Mouse (Mus musculus): ENCODE data around the gene Wdr63. TPM values are rescaled to one million over a fixed set of nuclear protein-coding genes. Genes with fewer than 3 reads are reported as not detected.

Gene Wdr63
- polyA plus RNA-seq, 1 experiment, result not detected

DNA sequence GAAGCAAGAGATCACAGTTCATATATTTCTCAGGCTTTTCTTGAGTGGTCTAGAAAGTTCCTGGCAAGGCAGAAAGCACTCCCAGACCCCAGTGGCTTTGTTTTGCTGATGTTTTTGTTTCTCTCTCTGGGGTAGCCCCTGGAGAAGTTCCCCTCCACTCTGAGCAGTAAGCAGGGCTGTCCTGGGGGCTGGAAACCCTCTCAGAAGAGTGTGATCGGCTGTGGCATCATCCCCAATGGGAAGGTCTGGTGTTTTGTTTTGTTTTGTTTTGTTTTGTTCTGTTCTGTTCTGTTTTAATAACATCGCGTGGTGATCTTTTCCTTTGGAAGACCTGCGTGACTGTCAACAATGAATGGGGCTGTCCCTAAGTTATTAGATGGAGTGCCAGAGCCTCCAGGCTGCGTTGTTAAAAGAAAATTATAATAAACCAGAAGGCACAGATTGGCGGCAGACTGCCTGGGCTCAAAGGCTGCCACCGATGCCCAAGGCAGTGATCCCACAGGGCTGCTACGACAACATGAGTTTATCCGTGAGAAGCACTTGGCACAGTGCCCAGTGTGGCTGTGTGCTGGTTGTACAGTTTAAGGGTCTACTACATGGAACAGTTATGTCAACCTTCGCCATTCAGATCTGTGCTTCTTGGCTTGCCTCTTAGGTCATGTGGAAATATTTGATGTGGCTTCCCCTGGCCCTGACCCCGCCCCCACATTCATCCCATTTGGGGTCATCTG lies 56.5 kb downstream of the Wdr63 start:
- WGBS, result 26% methylated on average over 11 of the region's 11 CpGs
- H3K4me1 ChIP-seq (ENCODE audit: control insufficient read depth, insufficient read depth, low read length), result peaks cover 5% of the 10 kb centered on the region
- TF ChIP-seq CTCF (IDR thresholded peaks at IDR 0.05; ENCODE audit: insufficient read depth, low read depth, low read length), result no peak
- TF ChIP-seq POLR2A (IDR thresholded peaks at IDR 0.05; ENCODE audit: insufficient read depth, low read depth, low read length), result no peak

DNA sequence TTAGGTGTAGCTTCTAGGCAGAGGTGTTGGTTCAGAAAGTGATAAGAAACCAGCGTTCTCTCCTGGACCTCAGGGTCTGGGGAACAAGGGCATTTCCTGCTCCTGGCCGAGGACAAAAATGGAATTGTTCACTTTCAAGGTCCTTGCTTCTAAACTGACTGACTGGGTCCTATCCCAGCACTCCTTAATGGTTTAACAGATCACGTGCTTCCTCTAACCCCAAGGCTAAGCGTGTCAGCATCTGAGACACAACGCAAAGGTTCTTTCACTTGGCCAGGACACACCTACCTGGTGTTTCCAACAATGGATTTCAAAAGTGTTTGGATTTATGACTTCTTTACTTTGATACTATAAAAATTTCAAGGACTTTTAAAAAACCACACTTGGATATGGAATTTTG lies 58.0 kb downstream of the Wdr63 start:
- no peak overlapping the region for H3K4me3 ChIP-seq (ENCODE audit: insufficient read depth, low read depth, low read length)
- WGBS, result 97% methylated on average over 5 of the region's 5 CpGs
- peaks cover 5% of the 10 kb centered on the region for H3K4me1 ChIP-seq (ENCODE audit: control insufficient read depth, insufficient read depth, low read length)
- H3K27ac ChIP-seq (ENCODE audit: insufficient read depth, low read depth, low read length), result no peak overlapping the region
- no peak for TF ChIP-seq CTCF (IDR thresholded peaks at IDR 0.05; ENCODE audit: insufficient read depth, low read depth, low read length)
- no peak for TF ChIP-seq POLR2A (IDR thresholded peaks at IDR 0.05; ENCODE audit: insufficient read depth, low read depth, low read length)

More for the DNA sequence above, 56.5 kb downstream of the Wdr63 start:
- Histone ChIP-seq H3K27ac (ENCODE audit: insufficient read depth, low read depth, low read length) (no peak overlapping the region), H3K4me3 (ENCODE audit: insufficient read depth, low read depth, low read length) (no peak overlapping the region)

- 40% methylated on average over 15 of the region's 15 CpGs for WGBS
- Histone ChIP-seq H3K4me3 (ENCODE audit: insufficient read depth, low read depth, low read length) (no peak overlapping the region), H3K4me1 (ENCODE audit: control insufficient read depth, insufficient read depth, low read length) (peaks cover 5% of the 10 kb centered on the region), H3K27ac (ENCODE audit: insufficient read depth, low read depth, low read length) (no peak overlapping the region)
- TF ChIP-seq CTCF (IDR thresholded peaks at IDR 0.05; ENCODE audit: insufficient read depth, low read depth, low read length), result no peak
- no peak for TF ChIP-seq POLR2A (IDR thresholded peaks at IDR 0.05; ENCODE audit: insufficient read depth, low read depth, low read length)
Observed at GRCm38 (mm10) chr3:146047704-146048207, 60.2 kb downstream of the Wdr63 start.

- TF ChIP-seq POLR2A (IDR thresholded peaks at IDR 0.05; ENCODE audit: insufficient read depth, low read depth, low read length) (no peak), CTCF (IDR thresholded peaks at IDR 0.05; ENCODE audit: insufficient read depth, low read depth, low read length) (no peak)
- H3K4me3 ChIP-seq (ENCODE audit: insufficient read depth, low read depth, low read length), result no peak overlapping the region
- WGBS, result 89% methylated on average over 11 of the region's 11 CpGs
- peaks cover 5% of the 10 kb centered on the region for H3K4me1 ChIP-seq (ENCODE audit: control insufficient read depth, insufficient read depth, low read length)
- no peak overlapping the region for H3K27ac ChIP-seq (ENCODE audit: insufficient read depth, low read depth, low read length)
Observed at GRCm38 (mm10) chr3:146046076-146046475, 61.9 kb downstream of the Wdr63 start.

DNA sequence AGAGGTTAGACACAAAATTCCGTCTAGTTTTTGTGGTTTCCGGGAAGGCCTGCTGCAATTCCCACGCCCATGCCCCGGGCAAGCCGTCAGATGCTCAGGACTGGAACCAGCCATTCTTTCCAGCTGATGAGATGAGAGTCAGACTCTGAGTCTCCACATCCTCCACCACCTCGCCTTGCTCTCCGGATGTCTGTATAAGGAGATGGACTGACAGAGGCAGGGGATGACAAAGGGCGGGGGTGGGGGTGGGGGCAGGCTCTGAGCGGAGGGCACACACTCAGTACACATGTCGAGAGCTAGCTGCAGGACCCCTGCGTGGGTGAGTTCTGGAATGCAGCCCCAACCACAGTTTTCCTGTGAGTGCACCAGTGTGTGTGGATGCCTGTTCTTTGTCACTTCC lies 63.0 kb downstream of the Wdr63 start:
- H3K4me3 ChIP-seq (ENCODE audit: insufficient read depth, low read depth, low read length), result no peak overlapping the region
- H3K4me1 ChIP-seq (ENCODE audit: control insufficient read depth, insufficient read depth, low read length), result peaks cover 5% of the 10 kb centered on the region
- TF ChIP-seq CTCF (IDR thresholded peaks at IDR 0.05; ENCODE audit: insufficient read depth, low read depth, low read length) (no peak), POLR2A (IDR thresholded peaks at IDR 0.05; ENCODE audit: insufficient read depth, low read depth, low read length) (no peak)
- WGBS, result 70% methylated on average over 11 of the region's 11 CpGs
- no peak overlapping the region for H3K27ac ChIP-seq (ENCODE audit: insufficient read depth, low read depth, low read length)

GRCm38 (mm10) chr3:146041382-146041781 lies 66.5 kb downstream of the Wdr63 start:
- H3K4me3 ChIP-seq (ENCODE audit: insufficient read depth, low read depth, low read length), result no peak overlapping the region
- 95% methylated on average over 11 of the region's 11 CpGs for WGBS

DNA sequence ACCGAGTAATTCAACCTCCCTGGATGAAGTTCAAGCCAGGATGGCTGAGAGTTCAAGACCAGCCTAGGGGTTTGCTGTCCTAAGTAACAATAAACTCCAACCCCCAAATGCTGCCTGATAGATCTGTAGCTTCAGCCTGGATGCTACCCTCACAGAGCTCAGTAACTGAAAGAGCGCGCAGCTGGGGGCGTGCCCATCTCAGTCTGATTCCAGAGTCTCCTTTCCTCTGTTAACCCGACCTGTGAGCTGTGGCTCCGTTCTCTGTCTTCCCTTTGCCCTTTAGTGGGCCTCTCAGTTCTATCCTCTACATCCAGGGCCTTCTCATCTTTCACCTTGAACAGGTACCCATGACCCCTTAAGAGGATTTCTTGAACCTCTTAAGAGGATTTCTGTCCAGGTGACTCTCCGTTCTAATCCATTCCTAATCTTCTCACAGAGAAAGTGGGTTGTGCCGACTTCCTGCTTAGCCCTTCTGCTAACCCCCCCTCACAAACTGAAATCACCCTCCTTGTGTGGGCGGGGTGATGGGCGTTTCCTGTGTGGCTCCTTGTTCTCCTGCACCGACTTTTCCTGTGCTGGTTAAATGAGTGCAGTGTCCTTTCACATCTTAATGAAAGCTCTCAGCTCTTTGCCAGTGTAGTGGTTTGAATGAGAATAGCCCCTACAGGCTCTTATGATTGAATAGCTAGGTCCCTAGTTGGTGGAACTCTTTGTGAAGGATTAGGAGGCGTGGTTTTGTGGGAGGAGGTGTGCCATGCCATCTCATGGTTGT lies 68.6 kb downstream of the Wdr63 start:
- TF ChIP-seq POLR2A (IDR thresholded peaks at IDR 0.05; ENCODE audit: insufficient read depth, low read depth, low read length), result no peak
- TF ChIP-seq CTCF (IDR thresholded peaks at IDR 0.05; ENCODE audit: insufficient read depth, low read depth, low read length), result no peak
- 53% methylated on average over 12 of the region's 12 CpGs for WGBS
- Histone ChIP-seq H3K4me3 (ENCODE audit: insufficient read depth, low read depth, low read length) (no peak overlapping the region), H3K4me1 (ENCODE audit: control insufficient read depth, insufficient read depth, low read length) (no peaks in the 10 kb centered on the region), H3K27ac (ENCODE audit: insufficient read depth, low read depth, low read length) (no peak overlapping the region)

More at GRCm38 (mm10) chr3:146041382-146041781, 66.5 kb downstream of the Wdr63 start:
- H3K4me1 ChIP-seq (ENCODE audit: control insufficient read depth, insufficient read depth, low read length), result no peaks in the 10 kb centered on the region
- no peak overlapping the region for H3K27ac ChIP-seq (ENCODE audit: insufficient read depth, low read depth, low read length)
- no peak for TF ChIP-seq CTCF (IDR thresholded peaks at IDR 0.05; ENCODE audit: insufficient read depth, low read depth, low read length)
- TF ChIP-seq POLR2A (IDR thresholded peaks at IDR 0.05; ENCODE audit: insufficient read depth, low read depth, low read length), result no peak

DNA sequence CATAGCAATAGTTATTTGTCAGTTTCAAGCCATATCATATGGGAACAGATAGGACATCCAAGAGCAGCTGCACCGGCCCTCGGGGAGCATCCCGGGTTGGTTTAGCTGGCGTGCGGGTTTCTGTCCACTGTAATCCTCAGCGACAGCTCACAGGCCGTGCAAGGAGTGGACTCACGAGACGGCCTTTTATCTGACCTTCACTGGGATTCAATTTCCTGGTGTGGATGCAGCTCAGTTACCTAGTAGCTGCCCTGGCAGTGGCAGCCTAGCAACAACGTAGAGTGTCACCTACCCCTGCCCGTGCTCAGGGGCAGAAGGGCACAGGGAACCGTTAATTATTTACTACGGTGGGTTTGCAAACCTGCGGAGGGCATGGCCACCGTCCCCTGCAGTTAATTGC lies 70.0 kb downstream of the Wdr63 start:
- no peak overlapping the region for H3K27ac ChIP-seq (ENCODE audit: insufficient read depth, low read depth, low read length)
- WGBS, result 66% methylated on average over 15 of the region's 15 CpGs
- no peak for TF ChIP-seq CTCF (IDR thresholded peaks at IDR 0.05; ENCODE audit: insufficient read depth, low read depth, low read length)
- no peak for TF ChIP-seq POLR2A (IDR thresholded peaks at IDR 0.05; ENCODE audit: insufficient read depth, low read depth, low read length)
- no peak overlapping the region for H3K4me3 ChIP-seq (ENCODE audit: insufficient read depth, low read depth, low read length)
- no peaks in the 10 kb centered on the region for H3K4me1 ChIP-seq (ENCODE audit: control insufficient read depth, insufficient read depth, low read length)

GRCm38 (mm10) chr3:146032976-146033375 lies 75.0 kb downstream of the Wdr63 start:
- H3K4me1 ChIP-seq (ENCODE audit: control insufficient read depth, insufficient read depth, low read length), result no peaks in the 10 kb centered on the region
- 90% methylated on average over 5 of the region's 5 CpGs for WGBS
- H3K27ac ChIP-seq (ENCODE audit: insufficient read depth, low read depth, low read length), result no peak overlapping the region
- H3K4me3 ChIP-seq (ENCODE audit: insufficient read depth, low read depth, low read length), result no peak overlapping the region
- no peak for TF ChIP-seq CTCF (IDR thresholded peaks at IDR 0.05; ENCODE audit: insufficient read depth, low read depth, low read length)
- no peak for TF ChIP-seq POLR2A (IDR thresholded peaks at IDR 0.05; ENCODE audit: insufficient read depth, low read depth, low read length)
